Mouse (Mus musculus) heart, postnatal 4 days (tissue): ENCODE results near the gene Actr5. TPM values are rescaled to one million over a fixed set of nuclear protein-coding genes. Genes with fewer than 3 reads are reported as not detected.

Experiments
- DNase-seq: peaks from one replicate; pipeline ENCODE4 v3.0.0; 2021
- total RNA-seq, 2 experiments: library from RNA; stranded (reverse); gene quantifications; 2 replicates each; pipeline ENCODE4 v1.2.3; 2021

Actr5 gene
- total RNA-seq, 2 experiments from 2014 or later: 9.0 to 9.4 TPM

DNA sequence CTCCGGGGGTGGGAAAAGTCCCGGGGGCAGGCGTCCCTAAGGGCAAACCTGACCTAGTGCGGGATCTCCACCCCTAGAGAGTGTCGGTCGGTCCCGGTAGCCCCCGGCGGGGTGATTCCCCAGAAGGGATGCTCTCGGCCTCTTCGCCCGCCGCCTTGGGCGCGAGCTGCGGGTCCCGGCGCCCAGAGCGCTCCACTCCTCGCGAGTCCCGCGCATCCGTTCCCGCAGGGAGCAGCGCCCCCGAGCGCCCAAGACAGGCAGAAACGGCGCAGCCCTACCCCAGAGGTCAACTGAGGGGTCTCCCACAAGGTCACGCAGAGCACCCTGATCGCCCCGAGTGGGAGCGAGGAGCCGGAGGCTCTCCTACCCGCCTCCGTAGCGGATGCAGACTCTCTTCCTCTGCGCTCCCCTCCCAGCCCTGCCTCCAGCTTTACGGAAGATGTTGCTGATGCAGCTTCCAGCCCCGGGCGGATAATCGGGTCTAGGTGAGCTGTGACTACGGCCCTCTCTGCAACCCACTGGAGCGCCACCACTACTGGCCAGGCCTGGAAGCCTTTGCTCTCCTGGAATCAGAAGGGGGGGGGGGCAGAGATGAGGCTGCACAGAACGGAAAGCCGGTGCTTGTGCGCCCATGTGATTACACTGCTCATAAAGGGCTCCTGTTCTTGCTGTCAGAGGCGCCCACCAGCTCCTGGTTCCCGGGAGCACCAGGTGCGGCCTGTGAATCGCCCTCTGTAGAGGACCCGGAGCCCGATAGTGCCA is 43.2 kb downstream of the Actr5 start:
- peak; percentile 35 for DNase-seq

- no peak for DNase-seq
Measured at GRCm38 (mm10) chr2:158668433-158669010, 43.8 kb downstream of the Actr5 start.

- DNase-seq: no peak
Measured at GRCm38 (mm10) chr2:158669199-158670195, 44.8 kb downstream of the Actr5 start.

GRCm38 (mm10) chr2:158670571-158670970 is 45.9 kb downstream of the Actr5 start:
- DNase-seq: no peak

GRCm38 (mm10) chr2:158672829-158673228 is 48.1 kb downstream of the Actr5 start:
- DNase-seq: peak; percentile 66

DNA sequence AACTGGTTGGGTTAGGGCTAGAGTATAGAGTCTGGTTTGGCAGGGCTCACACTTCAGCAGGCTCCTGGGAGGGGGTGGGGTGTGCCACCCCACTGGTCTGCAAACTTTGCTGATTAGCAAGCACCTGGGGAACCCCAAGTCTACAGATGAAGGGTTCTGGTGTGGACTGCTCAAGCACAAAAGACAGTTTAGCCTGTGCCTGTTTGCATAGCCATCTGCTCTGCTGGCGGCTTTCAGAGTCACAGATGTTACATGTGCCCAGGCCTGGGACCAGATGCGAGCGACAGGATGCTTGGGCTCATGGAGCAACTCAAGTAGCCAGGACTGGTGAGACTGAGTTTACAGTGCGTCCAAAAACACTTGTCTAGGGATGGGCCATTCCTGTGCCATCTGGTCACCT is 48.8 kb downstream of the Actr5 start:
- DNase-seq: no peak

GRCm38 (mm10) chr2:158674131-158674530 is 49.4 kb downstream of the Actr5 start:
- DNase-seq: no peak

- no peak for DNase-seq
Measured at GRCm38 (mm10) chr2:158674759-158675158, 50.1 kb downstream of the Actr5 start.

- no peak for DNase-seq
Measured at GRCm38 (mm10) chr2:158675161-158675560, 50.5 kb downstream of the Actr5 start.

GRCm38 (mm10) chr2:158675907-158676533 is 51.3 kb downstream of the Actr5 start:
- no peak for DNase-seq

- no peak for DNase-seq
Measured at GRCm38 (mm10) chr2:158677946-158678345, 53.3 kb downstream of the Actr5 start.

GRCm38 (mm10) chr2:158679091-158679490 is 54.4 kb downstream of the Actr5 start:
- no peak for DNase-seq

GRCm38 (mm10) chr2:158680357-158680889 is 55.7 kb downstream of the Actr5 start:
- DNase-seq: no peak

- DNase-seq: no peak
Measured at GRCm38 (mm10) chr2:158681714-158682113, 57.0 kb downstream of the Actr5 start.

DNA sequence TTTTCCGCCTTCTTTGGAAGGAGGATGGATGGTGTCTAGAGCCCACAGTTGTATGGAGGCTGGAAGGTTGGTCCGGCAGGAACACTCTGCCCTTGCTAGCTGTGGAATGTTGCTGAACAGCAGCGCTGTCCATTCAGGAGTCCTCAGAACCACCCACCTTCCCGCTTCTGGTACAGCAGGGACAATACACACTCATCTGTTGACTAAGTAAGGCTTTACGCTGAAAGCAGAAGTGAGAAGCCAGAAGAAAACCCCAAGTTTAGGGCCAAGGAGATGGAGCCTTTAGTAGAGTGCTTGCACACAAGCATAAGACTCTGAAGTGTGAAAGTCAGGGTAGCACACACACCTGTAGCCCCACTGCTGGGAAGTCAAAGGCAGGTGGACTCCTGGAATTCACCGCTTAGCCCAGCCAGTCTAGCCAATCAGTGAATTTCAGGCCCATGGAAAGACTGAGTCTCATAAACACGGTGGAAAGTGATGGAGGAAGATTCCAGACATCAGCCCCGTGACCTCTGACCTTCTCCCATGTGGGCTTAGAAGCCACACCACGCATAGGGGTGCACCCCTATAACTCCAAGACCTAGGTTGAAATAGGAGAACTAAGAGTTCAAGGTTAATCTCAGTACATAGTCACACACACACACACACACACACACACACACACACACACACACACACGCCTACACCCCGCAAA is 57.8 kb downstream of the Actr5 start:
- DNase-seq: no peak

GRCm38 (mm10) chr2:158683038-158683413 is 58.3 kb downstream of the Actr5 start:
- no peak for DNase-seq

GRCm38 (mm10) chr2:158684247-158684843 is 59.7 kb downstream of the Actr5 start:
- no peak for DNase-seq

- no peak for DNase-seq
Measured at GRCm38 (mm10) chr2:158684910-158685309, 60.2 kb downstream of the Actr5 start.

DNA sequence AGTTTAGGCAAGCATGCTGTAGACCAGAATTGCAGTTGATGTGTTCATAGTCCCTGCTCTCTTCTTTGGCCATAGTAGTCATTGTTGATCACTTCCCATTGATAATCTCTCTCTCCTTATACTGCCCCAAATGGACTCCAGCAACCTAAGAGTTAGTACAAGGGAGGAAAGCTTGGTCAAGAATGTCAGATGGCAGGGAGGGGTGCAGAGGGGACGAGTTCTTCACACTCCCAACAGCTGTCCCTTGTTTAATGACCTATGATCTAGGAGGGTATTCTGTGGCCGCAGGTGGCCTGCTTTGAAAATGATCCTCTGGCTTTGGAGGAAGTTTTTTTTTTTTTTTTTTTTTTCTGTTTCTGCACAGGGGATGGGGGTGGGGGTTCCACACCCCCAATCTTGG is 61.7 kb downstream of the Actr5 start:
- DNase-seq: no peak

GRCm38 (mm10) chr2:158687804-158688241 is 63.1 kb downstream of the Actr5 start:
- DNase-seq: peak; percentile 64
